Comparison of ENCODE assay signal across 9 mouse cellular contexts in genomic region chr6:5443104-5443863, GRCm38 (mm10). TPM values are rescaled to one million over a fixed set of nuclear protein-coding genes. Genes with fewer than 3 reads are reported as not detected.
DNase-seq lines count a peak whose midpoint lies in the region; ATAC-seq and TF ChIP-seq lines count a peak whose summit lies in the region.
"Had no signal": no experiment of that assay in that cellular context is flagged by ENCODE, and none has a peak within 500 bp of the region (broad histone marks: within the 10 kb centered on the region; RNA-seq: fewer than 3 reads in every experiment).

No protein-coding gene starts in this region.

- H3K9me3 ChIP-seq in heart, embryonic 11.5 days (replicated peaks; ENCODE audit: control insufficient read depth, low read length): no peaks in the 10 kb centered on the region
- H3K9me3 ChIP-seq: G1E had no signal

- ATAC-seq in heart, embryonic 11.5 days (replicated peaks; ENCODE audit: insufficient number of reproducible peaks, low FRiP score, low TSS enrichment): 0 out of 2 replicates have a peak, but pooled peaks have one; percentile 20

- peaks cover 15% of the 10 kb centered on the region for H3K4me1 ChIP-seq in heart, embryonic 11.5 days (ENCODE audit: control insufficient read depth, insufficient read depth, low read length)
- H3K4me1 ChIP-seq in lung, adult 2 months (ENCODE audit: control insufficient read depth, insufficient read depth, low read length): peaks cover 6% of the 10 kb centered on the region

- peak overlapping the region; percentile 74 for H3K27ac ChIP-seq in heart, embryonic 11.5 days (ENCODE audit: low read depth, low read length)

- H3K27me3 ChIP-seq in heart, embryonic 11.5 days (ENCODE audit: control insufficient read depth, insufficient read depth, low read length): no peaks in the 10 kb centered on the region

- H3K4me3 ChIP-seq in heart, embryonic 11.5 days (ENCODE audit: low read depth, low read length): 0 out of 2 replicates have a peak overlapping the region, but pooled peaks have one; percentile 13
- H3K4me3 ChIP-seq in lung, adult 2 months (replicated peaks; ENCODE audit: extremely low read depth, low read depth, low read length): no peak overlapping the region

- H3K9ac ChIP-seq in heart, embryonic 11.5 days (ENCODE audit: low read depth, low read length): 0 out of 2 replicates have a peak overlapping the region, but pooled peaks have one; percentile 29

- WGBS in heart, embryonic 11.5 days (ENCODE audit: insufficient replicate concordance): 16% methylated on average over 13 of the region's 13 CpGs
- WGBS in lung, adult 2 months: 25% methylated on average over 13 of the region's 13 CpGs

- TF ChIP-seq POLR2A in lung, adult 2 months (IDR thresholded peaks at IDR 0.05; ENCODE audit: borderline replicate concordance, extremely low read depth, low read depth, low read length): peak; percentile 22; the same call in 1 of the 2 replicates

- peak overlapping the region; percentile 57 for H3K4me2 ChIP-seq in heart, embryonic 11.5 days

- peak; percentile 12 to 21 for DNase-seq in gastrocnemius, adult 8-10 months (ENCODE audit: low spot score in 2 of 2)
- no peak for DNase-seq in gastrocnemius, postnatal 4 days (ENCODE audit: low spot score in 2 of 2)
- DNase-seq in brain, adult 2 months (ENCODE audit: low read depth, low spot score): peak; percentile 75
- peak; percentile 15 to 76 for DNase-seq in kidney, postnatal 36 days
- DNase-seq in lung, adult 2 months: peak; percentile 25
- DNase-seq in cerebellum, adult 9-10 months: no peak
- DNase-seq in cerebellum, adult 11 months: no peak

- H3K36me3 ChIP-seq in heart, embryonic 11.5 days (ENCODE audit: control insufficient read depth, insufficient read depth, low read length): no peaks in the 10 kb centered on the region
- H3K36me3 ChIP-seq: G1E had no signal

- TF ChIP-seq CTCF in lung, adult 2 months (IDR thresholded peaks at IDR 0.05; ENCODE audit: insufficient read depth, low read length): no peak

RNA-seq across cellular contexts. Expression of gene Pdk4, which starts 52.8 kb away (rescaled TPM):
- total RNA-seq in gastrocnemius, adult 8-10 months (2022): 100 to 1,000 TPM; 401 to 730 (median 519) TPM
- 100 to 1,000 TPM; 113 to 156 TPM for total RNA-seq in gastrocnemius, postnatal 4 days (2021)
- 18.1 and 18.6 TPM in 2 replicates for polyA plus RNA-seq in heart, embryonic 11.5 days (2014; fragmentation: Nextera tagmentation; extraction: Ambion mirVana)
- 18.0 and 36.6 TPM in 2 replicates for polyA plus RNA-seq in lung, adult 2 months (2012; rRNA removed)
- polyA plus RNA-seq: G1E had no signal

Comparison
In these comparisons a context has a peak if more than half of its experiments do, and no peak if none do; other contexts are left out.
1. DNase-seq: peak in gastrocnemius, adult 8-10 months (2 of 2), brain, adult 2 months (single experiment), kidney, postnatal 36 days (2 of 2) and lung, adult 2 months (single experiment); none in gastrocnemius, postnatal 4 days (0 of 2), cerebellum, adult 9-10 months (single experiment) and cerebellum, adult 11 months (single experiment).